Mouse (Mus musculus) liver, embryonic 14.5 days (tissue): ENCODE results near the gene Nptx1.

ENCODE experiments used
- CTCF ChIP-seq: IDR thresholded peaks from 2 replicates; pipeline ENCODE4 v1.5.1; 2016; ENCODE audit warnings: antibody characterized with exemption, low read depth, control low read depth
- EP300 ChIP-seq: IDR thresholded peaks from 2 replicates; pipeline ENCODE4 v1.6.1; 2016; ENCODE audit warnings: antibody characterized with exemption, low read depth

- TF ChIP-seq CTCF (no peak), EP300 (no peak)
Measured at GRCm38 (mm10) chr11:119532460-119532859, 15.1 kb downstream of the Nptx1 start.
